Mouse (Mus musculus) CH12.LX (cell line): Measurements from ENCODE around the gene Zfhx3.

Source experiments
- CHD1 ChIP-seq: IDR thresholded peaks from 2 replicates; pipeline ENCODE4 v1.6.1; 2012; ENCODE audit warnings: low read depth, low read length, improper control_type of control experiment, inconsistent platforms
- CHD2 ChIP-seq: IDR thresholded peaks from 2 replicates; pipeline ENCODE4 v1.6.1; 2011; ENCODE audit warnings: low read length, improper control_type of control experiment
- CTCF ChIP-seq, 2 experiments: IDR thresholded peaks in 1 of 2; conservative IDR thresholded peaks in 1 of 2; 2 replicates each; pipeline ENCODE4 v1.5.1; 2011 to 2012; ENCODE audit warnings: low read depth in 2 of 2, low read length in 2 of 2, improper control_type of control experiment in 1 of 2, inconsistent platforms in 1 of 2, mild to moderate bottlenecking in 1 of 2, moderate library complexity in 1 of 2
- E2F4 ChIP-seq: IDR thresholded peaks from 2 replicates; pipeline ENCODE4 v1.6.1; 2011; ENCODE audit warnings: low read depth, low read length, improper control_type of control experiment; ENCODE audit not compliant: insufficient replicate concordance
- ELF1 ChIP-seq: IDR thresholded peaks from 2 replicates; pipeline ENCODE4 v1.6.1; 2014; ENCODE audit warnings: low read depth, mild to moderate bottlenecking, inconsistent platforms, low read length, improper control_type of control experiment
- EP300 ChIP-seq: IDR thresholded peaks from 2 replicates; pipeline ENCODE4 v1.6.1; 2011; ENCODE audit warnings: low read length, improper control_type of control experiment
- MAX ChIP-seq: IDR thresholded peaks from 2 replicates; pipeline ENCODE4 v1.6.1; 2011; ENCODE audit warnings: low read length, improper control_type of control experiment
- POLR2A ChIP-seq: IDR thresholded peaks from 2 replicates; pipeline ENCODE4 v1.6.1; 2011; ENCODE audit warnings: low read depth, mild to moderate bottlenecking, improper control_type of control experiment, low read length
- ZMIZ1 ChIP-seq: IDR thresholded peaks from 2 replicates; pipeline ENCODE4 v1.6.1; 2012; ENCODE audit warnings: low read depth, mild to moderate bottlenecking, inconsistent platforms, low read length, improper control_type of control experiment
- ZNF384 ChIP-seq: IDR thresholded peaks from 2 replicates; pipeline ENCODE4 v1.6.1; 2012; ENCODE audit warnings: low read depth, low read length, improper control_type of control experiment, inconsistent platforms

DNA sequence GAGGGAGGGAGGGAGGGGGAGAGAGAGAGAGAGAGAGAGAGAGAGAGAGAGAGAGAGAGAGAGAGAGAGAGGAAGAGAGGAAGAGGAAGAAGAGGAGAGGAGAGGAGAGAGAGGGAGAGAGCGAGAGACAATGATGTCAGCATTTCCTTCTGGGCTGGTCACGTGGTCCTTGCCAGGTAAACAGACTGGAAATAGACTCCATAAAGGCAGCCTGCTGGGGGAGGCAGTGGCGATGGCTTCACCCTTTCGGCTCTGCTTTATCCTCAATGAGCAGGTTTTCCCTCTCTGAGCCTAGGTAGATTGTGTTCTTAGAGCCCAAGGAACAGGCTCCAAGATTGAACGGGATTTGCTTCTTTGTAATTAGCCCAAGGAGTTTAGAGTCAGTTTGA is 749.8 kb downstream of the Zfhx3 start:
- no peak; the same call in 1 of the 2 replicates for TF ChIP-seq CHD2
- no peak for TF ChIP-seq CTCF (conservative IDR thresholded peaks at IDR 0.05 in 1 of 2, IDR thresholded peaks at IDR 0.05 in 1 of 2; ENCODE audit: low read depth in 2 of 2, low read length in 2 of 2)
- no peak for TF ChIP-seq EP300
- TF ChIP-seq POLR2A = no peak
- TF ChIP-seq CHD1 = no peak
- TF ChIP-seq MAX = peak; percentile 79
- TF ChIP-seq ZMIZ1 = no peak
- no peak for TF ChIP-seq ELF1
- no peak for TF ChIP-seq E2F4
- no peak for TF ChIP-seq ZNF384
